Mouse (Mus musculus): ENCODE data around the gene Hdgf. TPM values are rescaled to one million over a fixed set of nuclear protein-coding genes. Genes with fewer than 3 reads are reported as not detected.

Hdgf gene
- 79.8 TPM for total RNA-seq (2023)

DNA sequence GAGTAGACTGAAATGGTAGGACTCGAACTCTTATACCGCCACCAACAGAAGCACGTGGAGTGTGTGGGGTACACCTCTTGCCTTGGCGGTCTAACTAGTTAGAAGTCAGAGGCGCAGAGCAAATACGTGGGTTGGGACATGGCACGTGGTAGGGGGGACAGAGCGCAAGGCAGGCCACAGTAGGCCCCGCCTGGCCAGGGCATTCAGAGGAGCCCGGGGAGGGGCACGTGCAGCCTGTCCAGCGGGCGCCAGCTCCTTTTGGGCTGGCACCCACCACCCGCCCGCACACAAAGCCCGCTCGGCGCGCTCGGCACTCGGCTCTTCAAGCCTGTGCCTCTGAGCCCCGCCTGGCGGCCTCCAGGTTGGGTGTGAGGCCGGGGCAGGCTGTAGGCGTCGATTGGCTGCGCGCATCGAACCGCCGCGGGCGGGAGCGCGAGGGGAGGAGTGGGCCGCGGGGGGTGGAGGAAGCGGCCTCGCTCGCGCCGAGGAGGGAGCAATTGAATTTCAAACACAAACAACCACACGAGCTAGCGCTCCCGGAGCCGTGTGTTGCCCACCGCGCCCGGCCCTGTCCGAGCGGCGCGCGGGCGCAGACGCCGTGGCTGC is at the start of gene Hdgf:
Gene Hdgf, plus strand, starts transcription at position 442 of the 606 bp plus-strand sequence.

DNA sequence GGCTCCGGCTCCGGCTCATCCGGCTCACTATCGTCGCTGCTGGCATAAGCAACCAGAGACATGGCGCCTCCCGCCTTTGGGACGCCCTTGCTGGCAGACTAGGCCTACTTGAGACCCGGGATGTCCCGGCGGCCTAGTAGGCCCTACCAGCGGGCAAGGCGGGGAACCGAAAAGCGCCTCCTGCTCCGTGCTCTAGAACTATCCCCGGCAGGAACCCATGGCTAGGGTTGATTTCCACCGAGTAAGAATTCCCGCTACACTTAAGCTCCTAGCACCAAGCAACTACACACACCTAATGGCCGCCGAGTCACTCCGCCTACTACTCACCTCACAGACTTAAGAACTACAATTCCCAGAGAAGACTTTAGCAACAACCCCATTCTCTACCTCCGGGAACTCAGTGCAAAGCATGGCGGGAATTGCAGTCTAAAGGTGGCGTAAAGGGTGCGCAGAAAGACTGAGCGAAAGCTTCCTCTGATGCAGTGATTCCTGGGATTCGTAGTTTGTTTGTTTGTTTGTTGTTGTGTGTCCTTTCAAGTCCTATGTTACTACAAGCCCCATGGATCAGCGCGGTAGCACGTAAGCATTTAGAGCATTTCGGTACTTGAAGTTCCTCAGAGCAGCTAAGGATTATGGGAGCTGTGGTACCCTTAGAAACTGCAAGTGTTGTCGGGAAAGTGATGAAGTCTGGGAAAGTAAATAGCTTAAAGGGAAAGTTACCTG is 20.7 kb upstream of the Hdgf start, which contains the start of gene Prcc:
Gene Prcc, minus strand, starts transcription at position 328 of the 723 bp plus-strand sequence.

DNA sequence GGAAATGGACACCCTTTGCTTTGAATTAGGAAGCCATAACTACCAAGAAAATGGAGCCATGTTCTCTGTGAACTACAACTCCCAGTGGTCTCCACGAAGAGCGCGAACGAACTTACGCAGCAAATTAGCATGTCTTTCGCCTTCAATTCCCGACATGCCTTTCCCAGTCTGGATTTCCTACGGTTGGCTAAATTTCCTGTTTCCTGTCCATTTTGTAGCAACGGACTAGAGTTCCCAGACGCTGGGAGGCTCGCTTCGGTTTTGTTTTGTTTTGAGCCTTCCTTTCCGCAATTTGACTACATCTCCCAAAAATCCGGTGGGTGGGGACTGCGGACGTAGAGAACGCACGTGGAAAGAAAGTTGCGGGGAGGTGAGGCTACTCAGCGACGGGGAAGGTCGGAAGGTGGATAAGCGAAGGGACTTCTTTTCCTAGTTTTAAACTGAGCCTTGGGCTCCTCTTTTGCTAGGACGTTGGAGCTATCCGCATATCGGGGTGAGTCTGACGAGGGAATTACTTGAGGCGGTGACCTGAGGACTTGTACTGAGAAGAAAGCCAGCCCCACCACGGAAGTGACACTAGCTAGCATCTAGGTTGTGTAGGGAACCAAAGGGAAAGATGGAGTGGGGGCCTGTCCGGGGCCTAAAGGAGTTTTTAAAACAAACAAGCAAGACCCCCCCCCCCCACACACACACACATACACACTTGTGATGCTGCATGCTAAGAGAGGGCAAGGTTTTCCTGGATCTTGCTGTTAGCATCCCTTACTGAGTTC is 13.4 kb downstream of the Hdgf start, which contains the start of gene Mrpl24:
Gene Mrpl24, plus strand, starts transcription at position 171 of the 773 bp plus-strand sequence.

DNA sequence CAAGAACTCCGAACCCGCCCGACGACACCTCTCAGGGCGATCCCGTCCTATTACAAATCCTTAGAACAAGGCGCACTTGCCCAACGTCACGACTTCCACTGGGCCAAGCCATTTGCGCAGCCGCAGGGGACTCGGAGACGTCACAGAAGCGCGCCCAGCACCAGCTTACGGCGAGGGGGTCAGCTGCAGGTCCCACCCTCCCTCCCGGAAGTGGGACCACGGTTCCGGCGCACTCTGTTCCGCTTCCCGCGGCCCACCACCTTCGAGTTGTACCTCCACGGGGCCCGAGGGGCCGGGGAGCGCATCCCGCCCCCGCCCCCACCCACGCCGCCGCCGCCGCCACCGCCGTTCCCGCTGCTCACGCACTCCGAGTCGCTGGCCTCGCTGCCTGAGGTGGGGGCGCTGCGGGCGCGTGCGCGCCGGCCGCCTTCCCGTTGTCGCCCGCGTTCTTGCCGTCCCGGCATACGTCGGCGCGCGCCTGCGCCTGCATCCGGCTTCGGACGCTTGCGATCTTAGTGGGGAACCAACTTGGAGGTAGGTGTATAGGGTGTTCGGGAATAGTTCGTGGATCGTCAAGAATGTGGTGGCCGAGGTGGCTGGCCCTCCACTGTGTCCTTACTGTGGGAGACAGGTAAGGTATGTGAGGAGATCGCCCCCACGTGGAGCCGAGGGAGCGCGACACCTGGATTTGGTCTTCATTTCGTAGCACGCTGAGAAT is 24.1 kb downstream of the Hdgf start, which contains the start of the genes Isg20l2 and Rrnad1:
Gene Isg20l2, plus strand, starts transcription at position 237 of the 718 bp plus-strand sequence.
Gene Rrnad1, minus strand, starts transcription at position 640 of the 718 bp plus-strand sequence.

DNA sequence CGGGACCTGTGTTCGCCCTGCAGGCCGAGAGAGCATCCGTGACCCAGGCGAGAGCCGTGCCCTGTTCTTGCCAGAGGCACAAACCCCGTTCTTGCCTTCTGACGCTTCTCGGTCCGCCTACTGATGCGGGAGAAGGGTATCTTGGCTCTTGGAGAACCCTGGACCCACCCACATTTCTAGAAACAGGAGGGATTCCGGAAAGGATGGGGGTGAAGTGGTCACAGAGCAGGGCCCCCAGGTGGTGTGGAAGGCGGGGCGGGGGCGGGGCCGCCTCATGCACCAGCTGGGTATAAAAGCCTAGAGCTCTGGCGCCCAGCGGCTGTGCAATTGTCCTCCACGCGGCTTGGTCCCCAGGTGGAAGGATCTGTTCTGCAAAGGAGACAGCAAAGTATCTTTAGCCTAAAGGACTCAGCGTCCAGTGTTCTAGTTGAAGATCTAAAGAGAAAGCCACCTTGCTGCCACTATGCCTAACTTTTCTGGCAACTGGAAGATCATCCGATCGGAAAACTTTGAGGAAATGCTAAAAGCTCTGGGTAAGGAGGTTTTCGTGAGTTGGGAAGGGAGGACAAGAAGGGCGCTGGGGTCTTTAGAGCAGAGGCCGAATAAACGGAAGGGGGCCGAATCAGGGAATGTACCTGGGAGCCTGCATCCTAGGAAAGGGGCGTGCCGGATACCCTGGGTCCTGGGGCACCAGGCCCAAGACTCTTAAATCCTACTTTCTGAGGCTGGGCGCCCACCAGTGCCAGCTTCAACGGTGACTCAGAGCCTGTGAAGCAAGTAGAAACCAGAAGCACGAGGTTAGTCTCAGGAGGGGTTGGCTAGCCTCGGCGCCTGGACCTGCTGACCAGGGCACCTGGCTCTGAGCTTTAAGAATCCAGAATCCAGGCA is 42.5 kb downstream of the Hdgf start, which contains the start of gene Crabp2:
Gene Crabp2, plus strand, starts transcription at position 289 of the 888 bp plus-strand sequence.

Other genes with a start within 250 kb of the Hdgf start
- gene Lrrc71, start 157.7 kb upstream of the Hdgf start, total RNA-seq (2023) = 0.12 TPM
- not detected for gene Ntrk1, start 111.2 kb upstream of the Hdgf start, total RNA-seq (2023)
- not detected for gene Insrr, start 109.4 kb upstream of the Hdgf start, total RNA-seq (2023)
- 16.7 TPM for gene Pear1, start 82.0 kb upstream of the Hdgf start, total RNA-seq (2023)
- 262 TPM for gene Sh2d2a, start 59.6 kb upstream of the Hdgf start, total RNA-seq (2023)
- 58.1 TPM for gene Prcc, start 20.7 kb upstream of the Hdgf start, total RNA-seq (2023)
- gene Mrpl24, start 13.2 kb downstream of the Hdgf start, total RNA-seq (2023) = 150 TPM
- 60.8 TPM for gene Isg20l2, start 24.0 kb downstream of the Hdgf start, total RNA-seq (2023)
- gene Rrnad1, start 24.4 kb downstream of the Hdgf start, total RNA-seq (2023) = 26.4 TPM
- 2.1 TPM for gene Crabp2, start 42.3 kb downstream of the Hdgf start, total RNA-seq (2023)
- gene Nes, start 64.8 kb downstream of the Hdgf start, total RNA-seq (2023) = not detected
- gene Bcan, start 93.9 kb downstream of the Hdgf start, total RNA-seq (2023) = not detected
- not detected for gene Hapln2, start 121.3 kb downstream of the Hdgf start, total RNA-seq (2023)
- gene Gpatch4, start 136.8 kb downstream of the Hdgf start, total RNA-seq (2023) = 26.0 TPM
- gene Naxe, start 152.2 kb downstream of the Hdgf start, total RNA-seq (2023) = 20.0 TPM
- gene Ttc24, start 172.0 kb downstream of the Hdgf start, total RNA-seq (2023) = not detected
- gene Iqgap3, start 175.7 kb downstream of the Hdgf start, total RNA-seq (2023) = 0.12 TPM
- 328 TPM for gene Mef2d, start 236.1 kb downstream of the Hdgf start, total RNA-seq (2023)

All from CD8-positive naive resting alpha-beta T cell, adult 57 days (primary cell).